Mouse (Mus musculus): ENCODE results near the gene Kptn.

Gene Kptn

DNA sequence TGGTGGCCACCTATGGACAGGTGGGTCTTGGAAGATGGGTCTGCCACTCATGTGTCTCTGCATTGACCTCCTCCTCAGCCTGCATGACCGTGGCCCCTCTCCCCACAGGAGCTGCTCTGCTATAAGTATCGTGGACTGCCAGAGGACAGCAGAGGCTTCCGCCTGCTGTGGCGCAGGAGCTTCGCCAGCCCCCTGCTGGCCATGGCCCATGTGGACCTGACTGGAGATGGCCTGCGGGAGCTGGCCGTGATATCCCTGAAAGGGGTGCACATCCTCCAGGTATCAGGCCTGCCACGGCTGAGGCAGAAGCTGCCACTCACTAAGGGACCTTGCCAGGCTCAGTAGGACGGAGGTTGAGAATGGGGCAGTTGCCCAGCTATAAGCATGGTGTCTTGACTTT, 6.1 kb downstream of the Kptn start:
- no peak for DNase-seq

DNA sequence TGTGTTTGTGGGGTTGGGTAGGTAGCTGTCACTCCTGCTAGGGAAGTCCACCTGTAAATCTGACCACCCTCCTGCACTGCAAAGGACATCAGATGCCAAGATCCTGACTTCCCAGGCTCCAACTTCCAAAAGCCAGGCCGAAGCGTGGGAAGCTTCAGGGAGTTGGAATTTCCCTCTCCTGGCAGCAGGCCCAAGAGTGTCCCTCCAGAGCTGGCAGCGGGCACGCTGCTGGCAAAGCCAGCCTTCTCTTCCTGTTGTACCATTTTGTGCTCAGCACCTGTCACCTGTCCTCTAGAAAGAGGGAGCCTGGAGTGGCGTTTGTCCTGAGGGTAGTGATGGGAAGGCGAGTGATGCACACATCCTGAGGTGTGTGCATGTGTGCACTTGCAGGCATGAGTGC, 8.6 kb downstream of the Kptn start:
- DNase-seq, result no peak

- no peak for DNase-seq
Measured at GRCm38 (mm10) chr7:16128899-16129298, 9.2 kb downstream of the Kptn start.

GRCm38 (mm10) chr7:16129421-16129845, 9.7 kb downstream of the Kptn start, which contains the start of gene Slc8a2:
Gene Slc8a2 (plus strand): TSS chr7:16129826.
- DNase-seq, result peak; percentile 93

DNA sequence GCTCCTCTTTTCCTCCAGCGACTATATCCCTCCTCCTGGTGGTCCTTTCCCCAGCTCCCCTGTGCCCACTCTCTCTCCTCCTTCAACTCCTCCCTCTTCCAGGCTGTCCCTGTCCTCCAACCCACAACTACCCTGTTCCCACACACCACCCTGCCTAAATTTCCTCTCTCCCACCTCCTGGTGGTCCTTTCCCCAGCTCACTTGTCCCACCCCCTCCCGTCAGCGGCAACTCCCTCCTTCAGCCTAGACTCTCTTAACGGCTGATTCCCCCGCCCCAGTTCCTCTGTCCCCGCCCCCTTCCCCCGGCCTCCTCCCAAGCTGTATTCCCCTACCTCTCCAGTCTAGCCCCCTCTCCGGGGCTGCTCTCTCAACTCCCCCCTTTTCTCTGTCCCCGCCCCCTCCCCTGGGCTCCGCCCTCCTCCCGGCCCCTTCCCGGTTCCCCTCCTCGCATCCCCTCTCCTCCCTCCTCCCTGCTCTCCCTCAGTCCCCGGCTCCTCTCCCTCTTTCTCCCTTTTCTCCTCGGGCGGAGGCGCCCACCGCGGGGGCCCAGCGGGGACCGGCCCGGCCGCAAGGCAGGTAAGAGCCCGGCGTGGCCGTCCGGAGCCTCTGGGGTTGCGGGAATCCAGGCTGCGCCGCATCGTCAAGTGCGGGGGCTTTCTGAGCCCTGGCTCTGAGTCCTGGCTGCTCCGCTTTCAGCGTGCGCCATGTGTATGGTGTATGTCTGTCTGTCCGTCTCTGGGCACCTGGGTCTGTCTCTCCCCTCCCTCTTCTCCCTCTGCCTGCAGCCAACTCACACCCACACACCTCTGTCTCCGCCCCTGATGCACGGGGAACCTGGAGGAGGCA, 10.4 kb downstream of the Kptn start:
- no peak for DNase-seq

- no peak for DNase-seq
Measured at GRCm38 (mm10) chr7:16130956-16131634, 11.4 kb downstream of the Kptn start.

- DNase-seq, result no peak
Measured at GRCm38 (mm10) chr7:16132161-16132581, 12.5 kb downstream of the Kptn start.

- DNase-seq, result no peak
Measured at GRCm38 (mm10) chr7:16132926-16133325, 13.2 kb downstream of the Kptn start.

DNA sequence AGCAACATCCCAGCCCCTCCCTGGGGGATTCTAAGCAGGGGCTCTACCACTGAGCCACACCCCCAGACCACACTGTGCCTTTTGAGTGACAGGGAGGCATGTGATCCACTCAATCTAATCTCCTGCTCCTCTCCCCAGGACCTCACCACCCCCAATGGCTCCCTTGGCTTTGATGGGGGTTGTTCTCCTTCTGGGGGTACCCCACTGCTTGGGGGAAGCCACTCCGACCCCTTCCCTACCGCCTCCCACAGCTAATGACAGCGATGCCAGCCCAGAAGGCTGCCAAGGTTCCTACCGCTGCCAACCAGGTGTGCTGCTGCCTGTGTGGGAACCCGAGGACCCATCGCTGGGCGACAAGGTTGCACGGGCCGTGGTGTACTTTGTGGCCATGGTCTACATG, 14.0 kb downstream of the Kptn start:
- DNase-seq, result no peak

- no peak for DNase-seq
Measured at GRCm38 (mm10) chr7:16134951-16135392, 15.3 kb downstream of the Kptn start.

DNA sequence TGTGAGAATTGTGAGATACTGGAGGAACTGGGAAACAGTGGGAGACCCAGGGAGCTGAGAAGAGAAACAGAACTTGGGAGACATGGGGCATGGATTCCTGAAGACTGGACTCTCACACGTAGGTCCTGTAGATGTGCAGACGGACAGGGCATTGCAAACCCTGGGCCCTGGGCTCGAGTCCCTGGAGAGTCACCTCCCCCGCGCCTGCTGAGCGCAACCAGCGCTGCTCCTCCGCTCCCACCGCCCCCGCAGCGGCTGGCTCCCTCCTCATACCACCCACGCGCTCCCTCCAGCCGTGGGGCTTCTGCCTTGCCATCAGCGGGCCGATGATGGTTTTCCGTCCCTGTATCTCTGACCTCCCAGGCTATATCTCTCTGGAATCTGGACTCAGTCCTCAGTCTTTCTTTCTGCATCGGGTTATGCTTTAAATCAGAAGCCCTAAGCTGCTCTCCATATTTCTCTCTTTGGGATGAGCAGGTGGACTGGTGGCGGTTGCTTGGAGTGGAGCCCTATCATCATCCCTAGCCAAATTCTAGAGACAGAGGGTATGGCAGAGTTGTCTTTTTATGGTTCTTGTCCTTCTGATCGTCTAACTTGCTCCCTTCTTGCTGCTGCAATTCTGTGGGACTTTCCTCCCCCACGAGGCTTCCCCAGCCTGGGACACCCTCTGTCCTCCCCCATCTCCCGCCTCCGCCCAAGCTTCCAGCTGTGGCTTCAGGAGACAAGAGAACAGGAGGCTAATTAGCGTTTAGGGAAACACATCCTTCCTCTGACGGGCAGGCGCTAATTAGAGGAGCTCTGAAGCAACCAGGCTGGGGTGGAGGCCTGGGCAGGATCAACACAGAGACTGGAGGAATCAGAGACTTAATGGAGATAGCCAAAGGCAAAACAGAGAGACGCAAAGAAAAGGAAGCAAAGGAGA, 27.1 kb downstream of the Kptn start:
- DNase-seq, result peak; percentile 78

- DNase-seq, result no peak
Measured at GRCm38 (mm10) chr7:16147643-16148042, 27.9 kb downstream of the Kptn start.

DNA sequence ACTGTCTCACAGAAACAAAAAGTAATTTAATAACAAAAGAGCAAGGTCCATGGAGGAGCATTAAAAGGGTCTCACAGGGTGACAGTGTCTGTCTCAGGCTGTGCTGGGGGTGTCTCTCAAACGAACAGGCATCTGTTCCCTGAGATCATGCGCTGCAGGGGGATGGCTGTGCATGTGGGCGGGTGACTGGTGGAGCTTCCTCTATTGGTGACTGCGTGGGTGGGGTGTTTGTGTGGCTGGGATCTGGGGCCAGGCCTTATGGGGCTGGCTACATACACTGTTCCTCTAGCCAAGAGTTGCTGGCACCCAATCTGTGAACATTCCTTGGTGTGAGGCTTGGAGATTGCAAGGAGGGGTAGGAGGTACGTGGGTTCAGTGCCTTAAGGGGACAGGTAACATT, 29.5 kb downstream of the Kptn start:
- peak; percentile 96 for DNase-seq

- no peak for DNase-seq
Measured at GRCm38 (mm10) chr7:16150191-16151145, 30.8 kb downstream of the Kptn start.

DNA sequence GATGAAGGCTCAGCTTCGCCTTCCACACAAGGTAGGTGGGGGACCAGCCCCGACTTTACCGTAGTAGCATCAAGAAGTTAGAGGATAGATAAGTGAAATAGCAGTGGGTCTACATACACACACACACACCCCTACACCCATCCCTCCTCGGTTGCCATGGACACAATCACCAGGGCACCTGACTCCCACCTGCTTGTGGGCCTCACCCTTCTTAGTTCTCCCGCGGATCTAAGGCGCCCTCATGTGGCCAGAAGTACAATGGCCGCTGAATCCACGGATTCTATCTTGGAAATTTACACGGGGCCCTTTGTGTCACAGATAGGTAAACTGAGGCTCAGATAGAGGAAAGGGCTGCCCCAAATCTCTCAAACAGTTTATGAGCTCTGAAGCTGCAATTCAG, 33.8 kb downstream of the Kptn start:
- peak; percentile 64 for DNase-seq

GRCm38 (mm10) chr7:16155132-16155872, 35.6 kb downstream of the Kptn start:
- peak; percentile 57 for DNase-seq

- no peak for DNase-seq
Measured at GRCm38 (mm10) chr7:16156105-16156714, 36.5 kb downstream of the Kptn start.

GRCm38 (mm10) chr7:16158735-16159134, 39.0 kb downstream of the Kptn start:
- no peak for DNase-seq

DNA sequence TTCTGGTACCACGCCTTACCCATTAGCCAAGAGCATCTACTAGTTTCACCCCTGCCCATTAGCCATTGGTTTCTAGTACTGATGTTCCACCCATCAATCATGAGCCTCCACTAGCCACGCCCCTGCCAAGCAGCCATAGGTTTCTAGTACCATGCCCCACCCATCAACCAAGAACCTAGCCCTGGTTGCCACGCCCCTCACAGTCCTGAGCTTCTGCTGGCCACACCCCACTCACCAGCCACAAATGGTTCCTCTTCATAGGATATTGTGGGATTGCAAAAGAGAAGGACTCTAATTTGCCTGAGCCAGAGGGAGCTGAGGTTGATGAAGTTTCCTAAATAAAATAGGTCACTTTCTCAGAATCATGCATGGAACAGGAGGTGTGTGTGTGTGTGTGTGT, 41.0 kb downstream of the Kptn start:
- peak; percentile 69 for DNase-seq

GRCm38 (mm10) chr7:16161302-16161701, 41.6 kb downstream of the Kptn start:
- no peak for DNase-seq

DNA sequence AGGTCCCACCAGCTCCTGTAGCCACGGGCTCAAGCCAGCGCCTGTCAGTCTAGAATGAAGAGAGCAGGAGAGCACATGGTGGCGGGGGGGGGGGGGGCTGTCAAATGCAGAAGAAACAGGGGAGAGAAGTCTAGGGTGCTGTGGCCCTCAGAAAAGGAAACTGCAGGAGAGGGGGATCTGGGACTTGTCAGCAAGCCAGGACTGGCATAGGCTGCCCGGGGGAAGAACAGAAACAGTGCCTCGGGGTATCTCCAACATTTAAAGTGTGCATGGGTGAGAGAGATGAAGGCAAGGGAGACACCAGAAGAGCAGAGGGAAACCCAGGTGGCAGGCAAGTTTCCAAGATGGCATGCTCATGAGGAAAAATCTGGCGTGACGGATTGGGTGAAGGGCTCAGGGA, 42.3 kb downstream of the Kptn start:
- no peak for DNase-seq
